Mouse (Mus musculus): ENCODE data around the gene Mpzl2. TPM values are rescaled to one million over a fixed set of nuclear protein-coding genes. Genes with fewer than 3 reads are reported as not detected.

Mpzl2 gene
- 0.12 TPM for polyA plus RNA-seq (2017; shearing (Covaris generic))

GRCm38 (mm10) chr9:45039499-45039898 is at the start of gene Mpzl2:
Mpzl2 (plus strand) TSS chr9:45039799.

GRCm38 (mm10) chr9:45009180-45010078 is 30.2 kb upstream of the Mpzl2 start, which contains the start of gene Cd3e:
Cd3e (minus strand) TSS chr9:45009627.

GRCm38 (mm10) chr9:45055082-45055713 is 15.6 kb downstream of the Mpzl2 start, which contains the start of gene Mpzl3:
Mpzl3 (plus strand) TSS chr9:45055186.

DNA sequence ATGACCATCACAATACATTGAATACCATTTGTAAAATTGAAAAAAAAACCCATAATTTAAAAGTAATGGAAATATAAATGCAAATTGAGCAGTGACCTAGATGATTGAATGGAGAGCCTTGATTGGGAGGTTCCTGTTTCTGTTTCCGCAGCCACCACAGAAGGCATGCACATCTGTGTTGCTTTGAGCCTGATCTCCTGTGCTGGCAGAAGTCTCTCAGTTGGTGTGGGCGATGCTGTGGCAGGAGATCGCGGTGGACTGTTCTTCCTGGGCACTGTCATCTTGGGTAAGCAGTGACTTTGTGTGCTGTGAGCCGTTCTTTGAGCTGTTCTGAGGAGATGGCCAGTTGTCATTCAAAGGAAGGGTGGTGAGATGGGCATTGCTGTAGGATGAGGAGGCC is 39.4 kb downstream of the Mpzl2 start, which contains the start of gene Jaml:
TSS of gene Jaml (plus strand) at position 173 of the 400 bp plus-strand sequence.

Other genes with a start within 250 kb of the Mpzl2 start
- gene Tmem25, start 240.5 kb upstream of the Mpzl2 start, polyA plus RNA-seq (2017; shearing (Covaris generic)): not detected
- gene Ttc36, start 236.7 kb upstream of the Mpzl2 start, polyA plus RNA-seq (2017; shearing (Covaris generic)): not detected
- 81.7 TPM for gene Kmt2a, start 158.5 kb upstream of the Mpzl2 start, polyA plus RNA-seq (2017; shearing (Covaris generic))
- 245 TPM for gene Atp5l, start 119.1 kb upstream of the Mpzl2 start, polyA plus RNA-seq (2017; shearing (Covaris generic))
- 48.9 TPM for gene Ube4a, start 74.2 kb upstream of the Mpzl2 start, polyA plus RNA-seq (2017; shearing (Covaris generic))
- gene Cd3g, start 59.4 kb upstream of the Mpzl2 start, polyA plus RNA-seq (2017; shearing (Covaris generic)): 741 TPM
- gene Cd3d, start 58.0 kb upstream of the Mpzl2 start, polyA plus RNA-seq (2017; shearing (Covaris generic)): 510 TPM
- 970 TPM for gene Cd3e, start 30.2 kb upstream of the Mpzl2 start, polyA plus RNA-seq (2017; shearing (Covaris generic))
- 18.5 TPM for gene Mpzl3, start 15.4 kb downstream of the Mpzl2 start, polyA plus RNA-seq (2017; shearing (Covaris generic))
- 6.5 TPM for gene Jaml, start 39.4 kb downstream of the Mpzl2 start, polyA plus RNA-seq (2017; shearing (Covaris generic))
- gene Scn2b, start 78.0 kb downstream of the Mpzl2 start, polyA plus RNA-seq (2017; shearing (Covaris generic)): not detected
- not detected for gene Scn4b, start 98.6 kb downstream of the Mpzl2 start, polyA plus RNA-seq (2017; shearing (Covaris generic))
- gene BC049352, start 142.2 kb downstream of the Mpzl2 start, polyA plus RNA-seq (2017; shearing (Covaris generic)): 0.27 TPM
- not detected for gene Tmprss4, start 164.3 kb downstream of the Mpzl2 start, polyA plus RNA-seq (2017; shearing (Covaris generic))
- 11.6 TPM for gene Il10ra, start 229.3 kb downstream of the Mpzl2 start, polyA plus RNA-seq (2017; shearing (Covaris generic))